Mouse (Mus musculus) megakaryocyte, embryonic 14.5 days (primary cell): ENCODE results near the gene Gm4027. TPM values are rescaled to one million over a fixed set of nuclear protein-coding genes. Genes with fewer than 3 reads are reported as not detected.
"Not testable (repeated sequence)": the region's sequence is repeated elsewhere in the genome, so short reads cannot be mapped to it uniquely, and the experiment has no call there.

ENCODE experiments used
- H3K27me3 ChIP-seq: replicated peaks from 2 replicates; pipeline ENCODE3; 2012; ENCODE audit warnings: inconsistent platforms
- H3K36me3 ChIP-seq: replicated peaks from 2 replicates; pipeline ENCODE3; 2012; ENCODE audit warnings: low read length, inconsistent platforms, mixed read lengths
- H3K4me1 ChIP-seq: 2 replicates; pipeline ENCODE4 v1.6.1; 2012; ENCODE audit warnings: inconsistent platforms
- H3K4me3 ChIP-seq: replicated peaks from 2 replicates; pipeline ENCODE3; 2012; ENCODE audit warnings: moderate library complexity, mild to moderate bottlenecking, inconsistent platforms
- H3K9me3 ChIP-seq: 2 replicates; pipeline ENCODE4 v1.6.1; 2012; ENCODE audit warnings: inconsistent platforms
- polyA plus RNA-seq: library from polyadenylated mRNA; stranded (reverse); fragments of >175 nt; gene quantifications from 2 replicates; pipeline ENCODE4 v1.2.3, GENCODE M21; 2012; ENCODE audit warnings: low replicate concordance; ENCODE audit not compliant: insufficient read depth

Gene Gm4027
- not detected in 2 replicates for polyA plus RNA-seq

DNA sequence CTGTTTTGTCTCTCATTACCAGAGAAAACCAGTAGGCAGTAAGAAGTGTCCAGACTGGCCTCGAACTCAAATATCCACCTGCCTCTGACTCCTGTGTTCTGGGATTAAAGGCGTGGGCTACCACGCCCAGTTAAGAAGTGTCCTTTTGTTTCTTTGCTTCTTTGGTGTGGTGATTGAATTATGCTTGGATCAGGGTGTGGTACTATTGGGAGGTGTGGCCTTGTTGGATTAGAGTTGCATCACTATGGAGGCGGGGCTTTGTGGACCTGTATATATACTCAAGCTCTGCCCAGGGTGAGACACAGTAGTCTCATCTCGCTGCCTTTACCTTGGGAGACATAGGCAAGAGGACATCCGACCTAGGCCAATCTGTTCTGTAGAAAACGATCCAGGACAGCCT is at the start of gene Gm4027:
Gene Gm4027, plus strand, starts transcription at position 301 of the 400 bp plus-strand sequence.
- H3K9me3 ChIP-seq, H3K4me3 ChIP-seq, H3K27me3 ChIP-seq, H3K36me3 ChIP-seq, H3K4me1 ChIP-seq: not testable (repeated sequence)

- H3K9me3 ChIP-seq, H3K36me3 ChIP-seq, H3K27me3 ChIP-seq, H3K4me3 ChIP-seq, H3K4me1 ChIP-seq: not testable (repeated sequence)
These were observed 17.3 kb upstream of the Gm4027 start for GRCm38 (mm10) chr12:87601388-87601787.

DNA sequence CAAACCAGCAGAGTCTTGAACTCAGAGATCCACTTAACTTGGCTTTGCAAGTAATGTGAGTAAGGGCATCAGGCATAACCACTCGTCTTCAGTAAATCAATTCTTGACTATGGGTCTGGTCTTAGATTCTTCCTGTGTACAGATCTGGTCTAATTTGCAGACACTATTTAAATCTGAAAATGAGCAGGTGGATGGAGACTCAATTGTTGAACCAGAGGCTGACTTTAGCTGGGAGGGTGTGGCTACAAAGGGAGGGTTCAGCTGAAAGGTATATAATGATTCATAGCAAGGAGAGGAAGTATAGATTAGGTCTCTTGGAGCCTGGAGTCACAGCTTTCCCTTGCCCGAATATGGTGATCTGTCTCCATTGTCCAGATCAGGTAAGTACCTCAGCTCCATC is 16.3 kb upstream of the Gm4027 start, which contains the start of gene Oog1:
Gene Oog1, plus strand, starts transcription at position 301 of the 400 bp plus-strand sequence.
- H3K27me3 ChIP-seq, H3K9me3 ChIP-seq, H3K4me1 ChIP-seq, H3K36me3 ChIP-seq, H3K4me3 ChIP-seq: not testable (repeated sequence)

DNA sequence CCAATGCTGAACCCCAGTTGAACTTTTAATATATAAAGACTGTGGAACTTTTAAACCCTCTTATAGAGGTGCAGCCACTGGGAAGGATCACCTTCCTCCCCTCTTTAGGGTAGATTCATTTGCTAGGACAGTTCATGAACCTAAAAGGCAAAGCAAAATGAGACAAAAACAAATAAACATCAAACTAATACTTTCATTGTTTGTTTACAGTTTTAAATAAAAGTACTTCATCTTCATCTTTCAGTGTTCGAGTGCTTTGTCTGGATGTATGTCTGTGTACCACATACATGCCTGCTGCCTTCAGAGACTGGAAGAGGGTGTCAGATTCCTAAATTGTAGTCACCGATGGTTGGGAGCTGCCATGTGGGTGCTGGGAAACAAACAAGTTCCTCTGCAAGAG is 25.9 kb downstream of the Gm4027 start, which contains the start of gene Gm16381:
Gene Gm16381, minus strand, starts transcription at position 101 of the 400 bp plus-strand sequence.
- H3K9me3 ChIP-seq, H3K4me1 ChIP-seq, H3K27me3 ChIP-seq, H3K4me3 ChIP-seq, H3K36me3 ChIP-seq: not testable (repeated sequence)

- not testable (repeated sequence) for H3K36me3 ChIP-seq, H3K4me3 ChIP-seq, H3K27me3 ChIP-seq, H3K4me1 ChIP-seq, H3K9me3 ChIP-seq
These were observed 34.4 kb downstream of the Gm4027 start for GRCm38 (mm10) chr12:87652916-87653703.

Other genes with a start within 250 kb of the Gm4027 start
- 5.6 and 44.0 TPM in 2 replicates for gene Sptlc2, start 230.5 kb upstream of the Gm4027 start, polyA plus RNA-seq
- gene Slirp, start 175.0 kb upstream of the Gm4027 start, polyA plus RNA-seq: 2.9 TPM in 1 of 2 replicates, not detected in the other
- 36.7 and 132 TPM in 2 replicates for gene Alkbh1, start 174.9 kb upstream of the Gm4027 start, polyA plus RNA-seq
- 2.3 and 27.5 TPM in 2 replicates for gene Snw1, start 146.6 kb upstream of the Gm4027 start, polyA plus RNA-seq
- gene Gm5788, start 124.1 kb upstream of the Gm4027 start, polyA plus RNA-seq: not detected in 2 replicates
- not detected in 2 replicates for gene Gm8300, start 104.6 kb upstream of the Gm4027 start, polyA plus RNA-seq
- gene Oog1, start 16.2 kb upstream of the Gm4027 start, polyA plus RNA-seq: not detected in 2 replicates
- gene Gm16381, start 25.8 kb downstream of the Gm4027 start, polyA plus RNA-seq: not detected in 2 replicates
- not detected in 2 replicates for gene Gm21319, start 156.9 kb downstream of the Gm4027 start, polyA plus RNA-seq
- gene Gm21936, start 176.6 kb downstream of the Gm4027 start, polyA plus RNA-seq: not detected in 2 replicates
- gene BB287469, start 197.7 kb downstream of the Gm4027 start, polyA plus RNA-seq: not detected in 2 replicates
- gene Gm2001, start 223.5 kb downstream of the Gm4027 start, polyA plus RNA-seq: not detected in 2 replicates